Mouse (Mus musculus) G1E-ER4 (cell line): Measurements from ENCODE around the gene Hoxa9. TPM values are rescaled to one million over a fixed set of nuclear protein-coding genes. Genes with fewer than 3 reads are reported as not detected.

Experiments used
- GATA1 ChIP-seq: IDR thresholded peaks from one replicate; pipeline ENCODE4 v1.8.0; 2012; ENCODE audit warnings: low read length, inconsistent platforms
- polyA plus RNA-seq: library from polyadenylated mRNA; stranded (reverse); fragments of >175 nt; gene quantifications from 2 replicates; pipeline ENCODE4 v1.2.3, GENCODE M21; 2012

Gene Hoxa9
- polyA plus RNA-seq, 1 experiment, result not detected

GRCm38 (mm10) chr6:52208868-52209684 is 21.8 kb downstream of the Hoxa9 start:
- TF ChIP-seq GATA1, result no peak

DNA sequence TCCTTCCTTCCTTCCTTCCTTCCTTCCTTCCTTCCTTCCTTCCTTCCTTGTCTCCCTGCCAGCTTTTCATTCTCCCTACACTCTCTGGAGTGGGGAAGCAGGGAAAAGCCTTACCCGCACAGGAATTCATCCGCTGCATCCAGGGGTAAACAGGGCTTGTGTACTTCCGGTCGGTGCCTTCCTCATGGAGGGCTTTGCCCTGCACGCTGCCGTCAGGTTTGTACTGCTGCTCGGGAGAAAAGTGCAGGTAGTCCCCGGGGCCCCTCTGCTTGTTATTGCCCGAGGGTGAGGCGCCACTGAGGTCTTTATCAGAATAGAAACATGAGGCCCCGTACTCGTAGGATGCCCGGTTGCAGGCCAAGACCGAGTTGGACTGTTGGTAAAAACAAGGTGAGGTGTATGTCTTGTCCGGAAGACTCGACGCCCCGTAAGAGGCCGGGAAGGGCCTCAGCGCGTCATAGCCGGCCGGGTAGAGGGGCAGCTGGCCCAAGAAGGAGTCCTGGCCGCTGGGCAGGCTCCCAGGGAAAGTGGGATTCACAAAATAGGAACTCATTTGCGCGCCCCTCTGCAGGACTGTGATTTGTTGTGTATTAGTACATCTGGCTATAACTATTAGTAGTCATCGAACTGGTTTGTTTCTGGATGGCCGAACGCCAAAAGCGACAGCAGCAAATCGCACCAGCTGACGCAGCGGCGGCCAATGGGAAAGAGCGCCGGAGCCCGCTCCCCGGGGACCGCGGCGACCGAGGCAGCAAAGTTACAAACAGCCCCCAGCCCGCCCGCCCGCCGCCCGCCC is 22.6 kb downstream of the Hoxa9 start, which contains the start of gene Hoxa6:
Gene Hoxa6 (minus strand): TSS at position 651 of the 796 bp plus-strand sequence.
- no peak for TF ChIP-seq GATA1

GRCm38 (mm10) chr6:52207684-52207976 is 23.3 kb downstream of the Hoxa9 start:
- no peak for TF ChIP-seq GATA1

DNA sequence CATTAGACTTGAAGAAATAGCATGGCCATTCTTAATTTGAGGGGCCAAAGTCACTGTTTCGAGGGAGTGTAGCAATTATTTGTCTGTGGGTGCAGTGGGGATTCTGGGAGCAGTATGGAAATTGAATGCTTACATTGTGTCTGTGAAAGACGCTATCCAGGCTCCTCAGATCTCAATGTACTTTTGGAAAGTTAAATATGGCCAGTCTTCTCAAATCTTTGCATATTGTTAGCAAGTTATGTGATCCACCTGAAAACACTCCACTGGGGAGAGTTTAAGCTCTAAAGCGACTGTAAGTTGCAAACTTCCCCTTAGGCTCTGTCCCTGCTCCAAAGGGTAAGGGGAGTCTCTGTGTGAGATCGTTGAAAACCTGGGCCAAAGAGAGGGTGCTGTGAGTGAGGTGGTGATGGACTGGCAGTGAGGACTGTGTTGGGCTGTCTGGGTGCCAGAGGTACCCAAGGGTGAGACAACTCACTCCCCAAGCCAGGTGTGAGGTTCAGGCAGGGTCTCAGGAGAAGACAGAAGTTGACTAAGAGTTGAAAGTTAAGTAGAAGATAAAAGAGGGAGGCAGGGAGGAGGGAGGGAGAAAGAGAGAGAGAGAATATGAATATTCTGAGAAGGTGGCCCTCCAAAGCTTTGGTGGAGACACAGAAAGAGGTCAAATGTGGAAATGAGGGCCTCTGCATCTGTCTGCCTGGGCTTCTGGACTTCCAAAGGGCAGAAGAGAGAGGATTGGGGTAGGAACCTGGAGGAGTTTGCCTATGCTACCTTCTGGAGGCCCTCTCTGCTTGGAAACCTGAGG is 23.8 kb downstream of the Hoxa9 start:
- no peak for TF ChIP-seq GATA1

- TF ChIP-seq GATA1, result no peak
Measured at GRCm38 (mm10) chr6:52205638-52206621, 25.0 kb downstream of the Hoxa9 start.

DNA sequence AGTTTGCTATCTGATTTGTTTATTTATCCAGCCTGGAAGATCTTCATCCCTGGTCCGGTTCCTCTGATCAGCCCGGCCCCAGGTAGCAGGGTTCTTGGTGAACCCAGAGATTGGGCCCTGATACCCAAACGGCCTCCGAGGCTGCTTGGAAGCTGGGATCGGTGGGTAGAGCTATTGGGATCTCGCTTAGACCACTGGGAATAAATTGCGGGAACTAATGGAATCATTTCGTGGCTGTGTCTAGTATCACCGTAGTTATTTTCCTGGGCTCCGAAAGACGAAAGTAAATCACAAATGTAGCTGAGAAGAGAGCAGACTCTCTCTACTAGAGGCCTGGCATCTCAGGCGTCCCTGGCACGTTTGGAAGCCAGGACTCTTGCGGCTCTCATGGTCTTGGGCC is 25.7 kb downstream of the Hoxa9 start:
- TF ChIP-seq GATA1, result no peak

DNA sequence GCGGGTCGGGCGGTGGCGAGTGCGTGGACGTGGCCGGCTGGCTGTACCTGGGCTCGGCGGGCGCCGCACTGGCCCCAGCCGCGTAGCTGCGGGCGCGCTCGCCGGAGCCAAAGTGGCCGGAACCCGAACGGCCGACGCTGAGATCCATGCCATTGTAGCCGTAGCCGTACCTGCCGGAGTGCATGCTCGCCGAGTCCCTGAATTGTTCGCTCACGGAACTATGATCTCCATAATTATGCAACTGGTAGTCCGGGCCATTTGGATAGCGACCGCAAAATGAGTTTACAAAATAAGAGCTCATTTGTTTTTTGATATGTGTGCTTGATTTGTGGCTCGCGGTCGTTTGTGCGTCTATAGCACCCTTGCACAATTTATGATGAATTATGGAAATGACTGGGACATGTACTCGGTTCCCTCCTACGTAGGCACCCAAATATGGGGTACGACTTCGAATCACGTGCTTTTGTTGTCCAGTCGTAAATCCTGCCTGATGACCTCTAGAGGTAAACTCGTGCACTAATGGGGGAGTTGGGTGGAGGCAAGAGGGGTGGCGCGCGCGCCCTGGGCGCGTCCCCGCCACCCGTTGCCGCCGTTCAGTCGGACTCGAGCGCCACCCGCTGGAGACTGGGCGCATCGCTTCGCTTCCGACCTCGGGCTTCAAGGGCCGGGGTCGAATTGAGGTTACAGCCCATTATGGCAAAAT is 26.7 kb downstream of the Hoxa9 start, which contains the start of gene Hoxa5:
Gene Hoxa5 (minus strand): TSS at position 538 of the 703 bp plus-strand sequence.
- TF ChIP-seq GATA1, result no peak

DNA sequence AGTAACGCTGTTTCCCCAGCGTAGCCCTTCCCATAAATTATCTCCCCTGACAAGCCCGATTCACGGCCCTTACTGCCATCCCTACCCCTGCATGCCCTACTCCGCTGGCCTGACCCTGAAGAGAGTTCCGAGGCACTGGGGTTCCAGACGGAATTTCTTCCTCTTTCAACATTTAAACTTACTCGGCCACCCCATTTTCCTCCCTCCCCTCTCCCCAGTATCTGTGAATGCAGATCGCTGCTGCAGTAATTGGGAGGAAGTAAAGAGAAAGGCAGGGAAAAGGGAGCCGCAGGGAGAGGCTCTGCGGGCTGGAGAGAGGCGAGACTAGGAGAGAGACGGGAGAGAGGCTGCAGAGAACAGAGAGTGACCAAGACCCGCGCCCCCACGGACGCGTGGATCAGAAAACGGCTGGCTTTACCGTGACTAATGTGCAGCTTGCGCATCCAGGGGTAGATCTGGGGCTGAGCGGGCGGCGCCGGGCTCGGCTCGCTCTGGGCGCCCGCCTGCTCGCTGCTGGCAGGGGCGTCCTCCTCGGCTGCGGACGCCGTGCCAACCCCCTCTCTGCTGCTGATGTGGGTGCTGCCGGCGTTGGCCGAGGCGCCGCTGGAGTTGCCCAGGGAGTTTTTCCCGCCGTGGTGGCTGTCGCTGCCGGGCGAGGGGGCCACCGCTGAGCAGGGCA is 27.4 kb downstream of the Hoxa9 start:
- TF ChIP-seq GATA1, result no peak

- TF ChIP-seq GATA1, result no peak
Measured at GRCm38 (mm10) chr6:52203121-52203370, 27.8 kb downstream of the Hoxa9 start.

DNA sequence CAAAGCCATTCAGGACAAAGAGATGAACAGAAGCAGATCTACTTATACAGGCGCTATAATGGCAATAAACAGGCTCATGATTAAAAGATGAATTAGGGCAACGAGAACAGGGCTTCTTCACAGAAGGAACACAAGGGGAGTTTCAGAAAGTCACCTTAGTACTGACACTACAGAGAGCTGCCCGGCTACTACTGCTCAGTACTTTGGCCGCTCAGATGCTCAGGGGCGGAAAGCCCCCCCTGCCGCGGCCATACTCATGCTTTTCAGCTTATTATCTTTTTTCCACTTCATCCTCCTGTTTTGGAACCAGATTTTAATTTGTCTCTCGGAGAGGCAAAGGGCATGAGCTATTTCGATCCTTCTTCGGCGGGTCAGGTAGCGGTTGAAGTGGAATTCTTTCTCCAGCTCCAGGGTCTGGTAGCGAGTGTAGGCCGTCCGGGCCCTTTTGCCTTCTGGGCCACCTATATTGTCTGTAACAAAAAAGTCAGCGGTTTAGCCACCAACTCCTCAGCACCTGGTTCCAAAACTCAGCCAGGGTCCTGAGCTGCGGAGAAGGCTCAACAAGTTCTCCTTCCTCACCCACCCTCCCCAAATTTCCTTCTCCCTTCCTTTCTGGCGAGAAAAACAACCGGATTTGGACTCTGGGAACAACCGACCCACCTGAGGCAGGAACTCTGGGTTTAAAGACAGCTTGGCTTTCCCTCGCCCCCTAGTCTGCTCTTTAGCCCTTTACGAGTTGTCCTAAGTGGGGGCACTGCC is 28.3 kb downstream of the Hoxa9 start:
- TF ChIP-seq GATA1, result no peak

DNA sequence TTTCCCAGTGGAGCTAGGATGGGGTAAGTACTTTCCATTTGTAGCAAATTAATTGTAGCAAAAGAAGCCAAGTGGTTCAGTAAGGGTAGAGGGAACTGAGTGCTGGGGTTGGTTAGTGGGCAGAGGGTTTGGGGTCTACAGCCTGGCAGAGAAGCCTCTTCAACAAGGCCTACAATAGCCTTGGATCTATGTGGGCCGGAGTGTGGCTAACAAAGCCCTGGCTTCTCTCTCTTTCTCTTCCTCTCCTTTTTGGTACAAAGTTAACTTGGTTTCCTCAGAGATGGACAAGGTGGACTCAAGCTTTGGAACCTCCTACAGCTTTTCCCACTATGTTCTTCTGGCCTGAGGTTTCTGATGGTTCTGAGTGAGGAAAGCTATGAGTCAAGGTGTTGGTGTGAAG is 29.6 kb downstream of the Hoxa9 start:
- no peak for TF ChIP-seq GATA1

GRCm38 (mm10) chr6:52200751-52201250 is 30.1 kb downstream of the Hoxa9 start:
- no peak for TF ChIP-seq GATA1
